Mouse (Mus musculus) hindbrain, embryonic 12.5 days (tissue): Measurements from ENCODE around the gene Tgfbr3. TPM values are rescaled to one million over a fixed set of nuclear protein-coding genes. Genes with fewer than 3 reads are reported as not detected.

Source experiments
- ATAC-seq: fragments of 200-750 bp; cut with Nextera tagmentation; 2 replicates; pipeline ENCODE4 v1.8.0; 2017; ENCODE audit warnings: moderate TSS enrichment; ENCODE audit not compliant: low FRiP score
- H3K27ac ChIP-seq: fragments of 300-500 bp; sonication (generic); 2 replicates; pipeline ENCODE4 v1.5.1; 2016; ENCODE audit warnings: mild to moderate bottlenecking
- H3K27me3 ChIP-seq: fragments of 300-500 bp; sonication (generic); 2 replicates; pipeline ENCODE4 v1.6.1; 2016; ENCODE audit warnings: mild to moderate bottlenecking
- H3K36me3 ChIP-seq: fragments of 300-500 bp; sonication (generic); 2 replicates; pipeline ENCODE4 v1.6.1; 2016; ENCODE audit warnings: mild to moderate bottlenecking
- H3K4me1 ChIP-seq: fragments of 300-500 bp; sonication (generic); 2 replicates; pipeline ENCODE4 v1.6.1; 2016
- H3K4me2 ChIP-seq: fragments of 300-500 bp; sonication (generic); replicated peaks from 2 replicates; pipeline ENCODE4 v1.6.1; 2016; ENCODE audit warnings: mild to moderate bottlenecking
- H3K4me3 ChIP-seq: fragments of 300-500 bp; sonication (generic); 2 replicates; pipeline ENCODE4 v1.5.1; 2016; ENCODE audit warnings: mild to moderate bottlenecking
- H3K9ac ChIP-seq: fragments of 300-500 bp; sonication (generic); 2 replicates; pipeline ENCODE4 v1.6.1; 2016; ENCODE audit warnings: mild to moderate bottlenecking, moderate library complexity
- H3K9me3 ChIP-seq: fragments of 300-500 bp; sonication (generic); replicated peaks from 2 replicates; pipeline ENCODE4 v1.6.1; 2016; ENCODE audit warnings: mild to moderate bottlenecking
- WGBS: fragments of 180-500 bp; shearing (Covaris S2); methylation state at CpG from one replicate; pipeline ENCODE4 v1.1.7; 2016; 5-methylcytosine and 5-hydroxymethylcytosine counted together
- polyA plus RNA-seq: library from polyadenylated mRNA; unstranded; fragments of >200 nt; fragmentation: Nextera tagmentation; extraction: Ambion mirVana; gene quantifications from 2 replicates; pipeline ENCODE4 v1.2.1, GENCODE M21; 2016

The Tgfbr3 gene
- polyA plus RNA-seq, 1 experiment from 2014 or later = 12.0 TPM

DNA sequence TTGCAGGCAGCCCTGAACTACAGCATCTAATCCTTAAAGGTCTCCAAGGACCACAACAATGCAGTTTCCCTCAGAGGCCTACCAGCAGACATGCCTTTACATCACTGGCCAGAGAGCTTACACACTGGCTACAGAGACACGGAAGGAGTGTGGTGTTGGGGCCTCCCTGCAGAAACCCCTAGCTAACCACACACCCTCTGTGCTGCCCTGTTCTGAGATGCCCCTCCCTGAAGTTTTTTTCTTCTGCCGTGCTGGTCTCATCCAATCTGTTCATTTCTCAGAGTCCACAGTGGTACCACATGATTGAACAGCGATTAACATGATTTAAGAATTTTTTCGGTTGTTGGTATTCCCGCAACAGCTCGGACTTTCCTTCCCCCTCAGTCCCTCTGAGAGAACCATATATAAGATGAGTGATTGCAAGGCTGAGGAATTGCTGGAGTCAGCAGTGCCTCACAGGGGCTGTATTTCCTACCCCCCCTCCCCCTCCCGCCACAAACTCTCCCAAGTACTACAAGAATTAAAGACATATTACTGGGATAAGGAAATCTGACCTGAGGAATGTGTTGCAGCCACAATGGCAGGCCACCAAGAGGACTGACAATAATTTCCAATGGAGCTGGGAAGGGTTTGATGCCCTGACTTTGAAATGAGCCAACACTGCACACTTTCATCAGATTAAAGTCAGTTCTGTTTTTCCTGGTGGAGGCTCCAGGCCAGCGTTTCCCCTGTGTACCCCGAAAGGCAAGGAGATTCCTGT, 75.9 kb downstream of the Tgfbr3 start:
- no peak for ATAC-seq
- Histone ChIP-seq H3K27me3 (no peaks in the 10 kb centered on the region), H3K9me3 (no peaks in the 10 kb centered on the region), H3K4me3 (no peak overlapping the region), H3K4me1 (peaks cover 4% of the 10 kb centered on the region; the same call in 1 of the 2 replicates), H3K27ac (no peak overlapping the region), H3K36me3 (no peaks in the 10 kb centered on the region), H3K4me2 (no peak overlapping the region), H3K9ac (no peak overlapping the region)
- WGBS = 75% methylated on average over 9 of the region's 9 CpGs

DNA sequence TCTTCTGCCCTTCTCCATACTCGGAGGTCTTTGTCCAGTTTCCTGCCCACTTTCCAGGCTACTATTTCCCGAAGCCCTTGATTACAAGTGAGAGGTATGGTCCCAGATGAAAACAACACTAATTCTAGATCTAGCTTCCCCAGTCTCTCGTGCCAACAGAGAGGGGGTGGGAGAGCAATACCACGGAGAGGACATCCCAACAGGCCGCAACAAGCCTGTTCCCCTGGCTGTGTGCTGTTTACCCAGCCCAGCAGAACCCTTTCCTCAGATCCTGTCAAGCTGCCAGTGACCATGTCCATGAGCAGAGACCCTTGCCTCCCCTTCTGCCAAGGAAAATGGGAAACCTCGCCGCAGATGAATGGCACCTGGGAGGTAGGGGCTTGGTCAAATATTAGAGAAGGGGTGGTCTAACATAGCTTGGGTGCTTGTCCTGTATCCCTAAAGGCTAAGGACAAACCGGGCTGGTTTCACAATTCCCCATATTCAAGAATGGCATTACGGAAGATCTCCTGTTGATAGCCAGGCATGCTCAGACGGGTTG, 77.5 kb downstream of the Tgfbr3 start:
- H3K36me3 ChIP-seq = no peaks in the 10 kb centered on the region
- H3K27ac ChIP-seq = no peak overlapping the region
- WGBS = 89% methylated on average over 10 of the region's 10 CpGs
- no peak overlapping the region for H3K4me3 ChIP-seq
- no peak for ATAC-seq
- H3K4me1 ChIP-seq = no peaks in the 10 kb centered on the region
- no peak overlapping the region for H3K4me2 ChIP-seq
- no peak overlapping the region for H3K9ac ChIP-seq
- H3K27me3 ChIP-seq = no peaks in the 10 kb centered on the region
- no peaks in the 10 kb centered on the region for H3K9me3 ChIP-seq

DNA sequence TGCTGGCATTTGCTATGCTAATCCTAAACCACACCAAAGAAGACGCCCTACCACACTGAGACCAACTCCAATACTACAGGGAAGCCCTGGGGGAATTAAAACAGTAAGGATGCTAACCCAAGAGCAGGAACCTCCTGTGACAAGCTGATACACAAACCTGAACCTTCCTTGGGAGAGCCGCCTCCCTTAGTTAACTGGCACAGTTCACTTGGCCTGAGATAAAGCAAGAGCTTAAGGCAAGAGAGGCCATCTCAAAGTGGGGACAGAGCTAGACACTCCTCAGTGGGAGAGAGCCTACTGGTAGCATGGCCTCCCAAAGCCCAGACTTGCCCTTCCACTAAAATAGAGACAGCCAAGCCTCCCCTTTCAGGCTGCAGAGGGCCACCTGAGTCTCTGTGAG, 79.4 kb downstream of the Tgfbr3 start:
- Histone ChIP-seq H3K27me3 (no peaks in the 10 kb centered on the region), H3K9me3 (no peaks in the 10 kb centered on the region), H3K4me1 (no peaks in the 10 kb centered on the region), H3K9ac (no peak overlapping the region), H3K4me3 (no peak overlapping the region), H3K4me2 (no peak overlapping the region), H3K27ac (no peak overlapping the region), H3K36me3 (no peaks in the 10 kb centered on the region)
- 83% methylated on average over 2 of the region's 2 CpGs for WGBS
- no peak for ATAC-seq

DNA sequence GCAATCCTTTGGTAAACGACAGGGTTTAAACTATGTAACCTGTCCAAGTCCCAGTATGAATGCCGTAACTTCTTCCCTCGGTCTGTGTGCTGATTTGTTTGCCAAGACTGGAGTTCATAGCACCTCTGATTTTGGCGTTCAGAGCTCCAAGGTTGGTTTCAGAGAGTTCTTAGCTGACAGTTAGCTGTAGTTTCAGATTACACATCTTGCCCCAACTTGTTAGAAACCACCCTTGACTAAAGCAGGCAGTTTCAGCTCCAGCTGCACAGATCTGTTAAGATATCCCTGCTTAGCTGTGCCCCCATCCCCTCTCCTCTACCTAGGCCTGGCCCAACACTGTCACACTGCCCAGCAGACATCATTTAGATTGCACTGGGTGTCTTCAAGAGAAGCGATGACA, 81.5 kb downstream of the Tgfbr3 start:
- no peaks in the 10 kb centered on the region for H3K27me3 ChIP-seq
- ATAC-seq = no peak
- H3K9ac ChIP-seq = no peak overlapping the region
- H3K9me3 ChIP-seq = no peaks in the 10 kb centered on the region
- no peaks in the 10 kb centered on the region for H3K36me3 ChIP-seq
- WGBS = 78% methylated on average over 5 of the region's 5 CpGs
- H3K4me3 ChIP-seq = no peak overlapping the region
- H3K27ac ChIP-seq = no peak overlapping the region
- no peak overlapping the region for H3K4me2 ChIP-seq
- no peaks in the 10 kb centered on the region for H3K4me1 ChIP-seq

DNA sequence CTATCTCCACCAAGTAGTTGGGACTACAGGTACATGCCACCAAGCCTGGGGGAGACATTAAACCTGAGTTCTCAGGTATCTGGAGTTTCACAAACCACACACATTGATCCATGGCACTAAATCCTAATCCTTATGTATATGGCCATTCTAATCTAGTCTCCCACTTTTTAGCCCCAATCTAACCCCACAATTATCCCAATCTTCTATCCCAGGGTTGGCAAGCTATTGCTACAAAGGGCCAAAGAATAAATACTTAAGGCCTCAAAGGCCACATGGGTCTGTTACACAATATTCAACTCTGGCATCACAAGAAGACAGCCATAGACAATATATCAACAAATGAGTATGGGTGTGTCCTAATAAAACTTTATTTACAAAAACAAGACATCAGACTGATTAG, 85.1 kb downstream of the Tgfbr3 start:
- H3K4me3 ChIP-seq = no peak overlapping the region
- no peak overlapping the region for H3K4me2 ChIP-seq
- no peak overlapping the region for H3K9ac ChIP-seq
- no peaks in the 10 kb centered on the region for H3K27me3 ChIP-seq
- ATAC-seq = no peak
- no peaks in the 10 kb centered on the region for H3K9me3 ChIP-seq
- no peaks in the 10 kb centered on the region for H3K36me3 ChIP-seq
- H3K27ac ChIP-seq = no peak overlapping the region
- H3K4me1 ChIP-seq = peaks cover 10% of the 10 kb centered on the region

DNA sequence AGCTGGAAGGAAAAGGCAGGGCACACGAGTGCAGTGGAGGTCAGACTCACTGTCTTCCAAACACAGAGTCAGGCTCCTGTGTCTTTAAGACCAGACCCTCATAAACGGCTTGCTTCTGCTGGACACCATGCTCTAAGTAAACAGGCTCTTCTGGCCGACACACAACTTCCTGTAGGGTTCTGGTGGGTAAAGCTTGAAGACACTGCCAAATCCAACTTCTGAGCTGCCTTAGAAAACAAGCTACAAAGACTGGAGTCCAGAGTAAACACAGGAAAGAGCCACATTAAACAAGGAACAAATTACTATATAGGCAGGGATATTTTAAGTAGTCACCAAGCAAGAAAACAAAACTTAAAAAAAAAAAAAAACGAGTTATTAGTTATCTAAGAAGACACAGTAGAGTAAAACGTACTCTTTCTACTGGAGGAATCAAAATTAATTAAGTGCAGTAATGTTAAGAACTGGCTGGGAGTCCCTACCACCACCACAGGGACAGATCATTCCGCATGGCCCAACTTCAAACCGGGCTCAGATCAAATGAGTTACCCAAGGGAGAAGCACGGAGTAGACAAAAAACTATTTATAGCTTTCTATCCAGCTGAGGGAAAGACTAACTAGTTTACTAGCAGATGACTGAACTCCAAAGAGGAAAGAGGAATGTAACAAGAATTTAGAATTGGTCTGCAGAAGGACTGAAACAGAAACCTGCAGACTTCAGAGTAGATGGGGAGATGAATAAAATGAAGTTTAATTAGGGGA, 86.4 kb downstream of the Tgfbr3 start:
- H3K27ac ChIP-seq = no peak overlapping the region
- H3K9ac ChIP-seq = no peak overlapping the region
- peaks cover 10% of the 10 kb centered on the region for H3K4me1 ChIP-seq
- no peaks in the 10 kb centered on the region for H3K27me3 ChIP-seq
- ATAC-seq = no peak
- no peaks in the 10 kb centered on the region for H3K36me3 ChIP-seq
- H3K9me3 ChIP-seq = no peaks in the 10 kb centered on the region
- H3K4me3 ChIP-seq = no peak overlapping the region
- 48% methylated on average over 8 of the region's 8 CpGs for WGBS
- no peak overlapping the region for H3K4me2 ChIP-seq

GRCm38 (mm10) chr5:107201509-107202182, 87.8 kb downstream of the Tgfbr3 start:
- H3K9ac ChIP-seq = no peak overlapping the region
- peaks cover 10% of the 10 kb centered on the region for H3K4me1 ChIP-seq
- 61% methylated on average over 9 of the region's 9 CpGs for WGBS
- H3K4me2 ChIP-seq = no peak overlapping the region
- H3K27me3 ChIP-seq = no peaks in the 10 kb centered on the region
- no peaks in the 10 kb centered on the region for H3K36me3 ChIP-seq
- H3K27ac ChIP-seq = no peak overlapping the region
- no peaks in the 10 kb centered on the region for H3K9me3 ChIP-seq
- H3K4me3 ChIP-seq = no peak overlapping the region
- ATAC-seq = no peak

- no peak overlapping the region for H3K27ac ChIP-seq
- ATAC-seq = no peak
- 69% methylated on average over 12 of the region's 12 CpGs for WGBS
Observed at GRCm38 (mm10) chr5:107200853-107201341, 88.5 kb downstream of the Tgfbr3 start.

GRCm38 (mm10) chr5:107200221-107200635, 89.2 kb downstream of the Tgfbr3 start:
- 74% methylated on average over 10 of the region's 10 CpGs for WGBS
- no peak for ATAC-seq

More at GRCm38 (mm10) chr5:107200853-107201341, 88.5 kb downstream of the Tgfbr3 start:
- no peak overlapping the region for H3K4me3 ChIP-seq
- no peaks in the 10 kb centered on the region for H3K27me3 ChIP-seq
- no peak overlapping the region for H3K9ac ChIP-seq
- no peaks in the 10 kb centered on the region for H3K9me3 ChIP-seq
- H3K4me2 ChIP-seq = no peak overlapping the region
- peaks cover 10% of the 10 kb centered on the region for H3K4me1 ChIP-seq
- H3K36me3 ChIP-seq = no peaks in the 10 kb centered on the region

DNA sequence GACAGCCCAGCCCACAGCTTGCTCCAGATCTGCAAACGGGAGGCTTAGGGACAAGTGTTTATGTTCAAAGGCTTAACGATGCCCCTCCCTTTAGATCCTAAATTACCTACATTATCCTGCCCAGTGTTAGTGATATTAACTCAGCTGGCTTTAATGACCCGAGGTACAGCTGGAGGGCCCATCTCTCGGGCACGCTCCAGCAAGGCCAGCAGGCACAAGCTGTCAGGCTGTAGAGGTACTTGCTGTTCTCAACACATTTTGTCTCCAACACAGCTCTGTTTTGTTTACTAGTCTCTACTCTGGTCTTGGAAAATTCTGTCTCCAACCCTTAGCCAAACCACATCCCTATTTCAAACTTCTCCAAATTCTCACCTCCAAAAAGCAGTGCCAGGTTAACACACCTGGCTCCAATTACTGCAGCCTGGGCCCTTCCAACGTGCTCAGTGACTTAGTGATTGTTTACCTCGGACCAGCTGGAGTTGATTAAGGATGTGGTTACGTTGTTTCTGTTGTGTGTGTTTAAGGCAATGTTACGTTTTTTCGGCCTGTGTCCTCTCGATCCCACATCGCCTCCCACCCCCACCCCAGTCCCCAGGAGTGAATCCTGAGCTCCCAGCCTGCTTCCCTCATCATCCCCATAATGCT, 93.6 kb downstream of the Tgfbr3 start:
- Histone ChIP-seq H3K9ac (no peak overlapping the region), H3K4me1 (peaks cover 10% of the 10 kb centered on the region)
- 58% methylated on average over 12 of the region's 12 CpGs for WGBS

More at GRCm38 (mm10) chr5:107200221-107200635, 89.2 kb downstream of the Tgfbr3 start:
- H3K27ac ChIP-seq = no peak overlapping the region
- no peak overlapping the region for H3K9ac ChIP-seq
- no peaks in the 10 kb centered on the region for H3K27me3 ChIP-seq
- no peaks in the 10 kb centered on the region for H3K36me3 ChIP-seq
- H3K4me3 ChIP-seq = no peak overlapping the region
- no peaks in the 10 kb centered on the region for H3K9me3 ChIP-seq
- no peak overlapping the region for H3K4me2 ChIP-seq
- peaks cover 13% of the 10 kb centered on the region for H3K4me1 ChIP-seq

DNA sequence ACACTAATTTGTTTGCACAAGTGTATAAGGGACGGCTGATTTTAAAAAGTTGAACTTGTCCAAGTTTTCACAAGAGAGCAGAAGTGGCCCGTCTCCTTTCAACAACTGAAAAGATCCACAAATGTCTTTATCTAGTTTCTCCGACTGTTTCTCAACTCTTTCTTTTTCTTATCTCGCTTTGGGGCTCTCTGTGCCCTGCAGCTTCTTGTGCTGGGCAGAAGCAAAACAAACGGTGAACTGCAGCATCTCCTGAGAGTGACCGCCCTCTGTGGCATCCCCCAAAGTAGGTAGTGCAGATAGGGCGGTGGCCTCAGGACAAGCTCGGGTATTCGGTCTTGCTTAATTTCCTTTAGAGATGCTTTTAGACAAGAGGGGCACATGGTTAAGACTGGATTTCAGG, 96.3 kb downstream of the Tgfbr3 start:
- Histone ChIP-seq H3K27me3 (no peaks in the 10 kb centered on the region), H3K9me3 (no peaks in the 10 kb centered on the region), H3K4me3 (no peak overlapping the region), H3K27ac (no peak overlapping the region), H3K9ac (no peak overlapping the region), H3K36me3 (no peaks in the 10 kb centered on the region), H3K4me2 (no peak overlapping the region), H3K4me1 (peaks cover 9% of the 10 kb centered on the region; the same call in 1 of the 2 replicates)
- WGBS = 83% methylated on average over 9 of the region's 9 CpGs
- ATAC-seq = no peak

More for the DNA sequence above, 93.6 kb downstream of the Tgfbr3 start:
- Histone ChIP-seq H3K36me3 (no peaks in the 10 kb centered on the region), H3K27ac (0 out of 2 replicates have a peak overlapping the region, but pooled peaks have one; percentile 35), H3K9me3 (no peaks in the 10 kb centered on the region), H3K27me3 (no peaks in the 10 kb centered on the region), H3K4me3 (no peak overlapping the region), H3K4me2 (no peak overlapping the region)
- ATAC-seq = no peak
